Mouse (Mus musculus) erythroid progenitor cell, adult 5-6 weeks (primary cell): ENCODE measurements around the gene 4930550C14Rik. TPM values are rescaled to one million over a fixed set of nuclear protein-coding genes. Genes with fewer than 3 reads are reported as not detected.

Source experiments
- ATAC-seq: replicated peaks from 2 replicates; pipeline ENCODE4 v1.8.0; 2016; ENCODE audit warnings: moderate number of reproducible peaks, mild to moderate bottlenecking, moderate TSS enrichment, inconsistent platforms; ENCODE audit not compliant: poor library complexity, low FRiP score, severe bottlenecking
- total RNA-seq, 2 experiments: library from RNA; stranded (forward) in 1 of 2; stranded (reverse) in 1 of 2; fragments of 150-400 nt in 1 of 2; fragments of 186-747, 209-891 nt in 1 of 2; gene quantifications; 2 replicates each; pipeline versions ENCODE4 v1.2.3 to v1.2.4; 2015 to 2017; ENCODE audit warnings: low replicate concordance in 2 of 2

4930550C14Rik gene
- total RNA-seq (2015; ENCODE audit: low replicate concordance) (1.4 TPM in 1 of 2 replicates, not detected in the other), total RNA-seq (2017; ENCODE audit: low replicate concordance) (not detected in 2 replicates)

- no peak for ATAC-seq
Measured at GRCm38 (mm10) chr9:53402291-53402711, at the start of gene 4930550C14Rik. 4930550C14Rik (plus strand) TSS chr9:53402325.

DNA sequence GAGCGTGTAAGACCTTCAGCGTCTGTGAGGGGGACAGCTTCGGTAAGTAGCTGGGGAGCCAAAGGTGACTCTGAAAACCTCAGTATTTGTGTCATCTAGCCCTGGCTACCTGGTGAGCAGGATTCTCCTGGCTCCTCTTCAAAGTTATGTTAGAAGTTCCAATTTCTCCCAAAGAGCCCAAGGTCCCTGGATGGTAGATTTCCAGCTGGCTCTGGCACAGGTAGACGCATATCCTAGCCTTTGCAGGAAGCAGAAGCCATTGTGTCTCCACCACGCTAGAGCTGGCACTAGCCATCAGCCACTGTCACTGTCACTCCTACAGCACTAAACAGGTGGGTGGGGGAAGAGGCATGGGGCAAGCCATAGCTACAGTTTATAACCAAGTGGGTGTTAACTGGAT, 49.0 kb upstream of the 4930550C14Rik start:
- no peak for ATAC-seq

GRCm38 (mm10) chr9:53356219-53357155, 45.6 kb upstream of the 4930550C14Rik start:
- no peak for ATAC-seq

DNA sequence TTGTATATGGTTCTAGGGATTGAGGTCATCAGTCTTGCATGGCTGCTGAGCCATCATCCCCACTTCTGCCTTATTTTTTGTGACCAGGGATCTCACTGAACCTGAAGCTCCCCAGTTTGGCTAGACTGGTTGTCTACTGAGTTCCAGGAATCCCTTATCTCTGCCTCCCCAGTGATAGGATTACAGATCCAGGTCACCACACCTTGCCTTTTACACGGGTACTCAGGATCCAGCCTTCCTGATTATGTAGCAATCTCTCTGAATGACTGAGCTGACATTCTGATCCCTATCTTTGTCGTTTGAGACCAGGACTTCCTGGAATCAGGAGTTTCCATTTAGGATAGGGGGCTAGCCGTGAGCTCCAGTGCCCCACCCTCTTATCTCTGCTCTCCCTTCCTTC, 30.8 kb upstream of the 4930550C14Rik start:
- ATAC-seq = no peak

- no peak for ATAC-seq
Measured at GRCm38 (mm10) chr9:53375907-53376306, 26.2 kb upstream of the 4930550C14Rik start.

- ATAC-seq = 0 out of 2 replicates have a peak, but pooled peaks have one; percentile 19
Measured at GRCm38 (mm10) chr9:53376820-53377219, 25.3 kb upstream of the 4930550C14Rik start.

- no peak for ATAC-seq
Measured at GRCm38 (mm10) chr9:53377597-53377996, 24.5 kb upstream of the 4930550C14Rik start.

- no peak for ATAC-seq
Measured at GRCm38 (mm10) chr9:53378171-53378570, 24.0 kb upstream of the 4930550C14Rik start.

DNA sequence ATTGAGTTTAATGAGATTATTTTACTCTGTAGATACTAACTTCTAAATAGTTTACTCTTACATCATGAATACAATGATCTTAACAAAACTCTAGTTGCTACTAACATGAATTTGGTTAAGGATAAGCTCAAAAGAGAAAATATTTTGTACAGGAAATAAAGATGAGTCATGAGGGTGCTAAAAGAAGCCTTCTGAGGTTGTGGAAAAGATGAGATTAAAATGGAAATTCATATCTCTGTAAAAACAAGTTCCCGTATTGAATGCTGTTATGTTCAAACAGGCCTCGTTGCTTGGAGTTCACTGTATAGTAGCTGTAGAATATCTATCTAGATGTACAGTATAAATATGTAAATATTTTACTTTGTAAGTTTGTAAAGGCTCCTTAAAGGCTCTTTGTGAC, 21.5 kb upstream of the 4930550C14Rik start:
- no peak for ATAC-seq

DNA sequence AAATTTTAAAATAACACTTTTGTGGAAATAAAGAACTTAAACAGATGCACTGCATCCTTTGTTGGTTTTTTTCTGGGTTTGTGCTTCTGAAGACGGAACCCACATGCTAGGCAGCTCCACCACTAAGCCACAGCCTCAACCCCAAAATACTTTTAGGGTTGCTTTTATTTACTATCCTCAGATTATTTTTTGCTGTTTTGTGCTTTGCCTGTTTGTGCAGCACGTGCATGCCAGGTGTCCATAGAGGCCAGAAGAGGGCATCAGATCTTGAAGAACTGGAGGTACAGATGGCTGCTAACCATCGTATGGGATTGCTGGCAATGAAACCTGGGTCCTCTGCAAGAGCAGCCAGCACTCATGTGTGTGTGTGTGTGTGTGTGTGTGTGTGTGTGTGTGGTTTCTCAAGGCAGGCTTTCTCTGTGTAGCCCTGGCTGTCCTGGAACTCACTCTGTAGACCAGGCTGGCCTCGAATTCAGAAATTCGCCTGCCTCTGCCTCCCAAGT, 21.0 kb upstream of the 4930550C14Rik start:
- ATAC-seq = no peak

DNA sequence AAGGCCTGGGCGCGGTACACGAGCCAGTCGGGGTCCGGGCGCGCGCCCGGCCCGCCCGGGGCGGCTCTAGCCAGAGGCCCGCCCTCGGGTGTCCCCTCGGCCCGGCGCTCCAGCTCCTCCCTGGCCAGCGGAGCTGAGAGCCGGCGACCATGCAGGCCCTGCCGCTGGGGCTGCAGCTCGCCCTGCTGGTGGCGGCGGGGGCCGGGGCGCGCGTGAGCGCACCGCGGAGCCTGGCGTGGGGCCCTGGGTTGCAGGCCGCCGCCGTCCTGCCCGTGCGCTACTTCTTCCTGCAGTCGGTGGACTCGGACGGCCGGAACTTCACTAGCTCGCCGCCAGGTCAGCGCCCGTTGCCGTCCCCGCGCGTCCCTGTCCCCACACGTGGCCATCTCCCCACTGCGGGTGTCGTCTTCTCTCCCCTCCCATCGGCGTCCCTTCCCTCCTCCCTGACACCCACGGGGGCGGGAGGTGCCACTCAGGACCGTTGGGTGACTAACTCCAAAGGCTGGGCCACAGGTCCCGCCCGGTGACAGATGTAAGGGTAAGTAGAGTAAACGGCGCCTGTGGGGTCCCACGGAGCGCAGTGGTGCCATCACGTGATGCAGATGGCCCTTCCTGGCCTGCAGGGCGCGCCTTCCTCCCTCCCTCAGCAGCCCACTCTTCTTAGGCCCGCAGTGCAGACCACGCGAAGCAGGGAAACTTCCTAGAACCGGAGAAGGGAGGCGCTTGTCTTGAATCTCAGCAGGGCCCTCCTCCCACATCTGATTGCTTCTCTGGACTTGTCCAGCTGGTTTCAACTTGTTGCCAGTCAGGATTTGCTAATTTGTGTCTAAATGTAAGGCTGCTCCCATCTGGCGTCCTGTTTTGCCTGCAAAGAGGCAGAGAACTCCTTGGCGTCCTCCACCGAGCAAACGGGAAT, 17.9 kb upstream of the 4930550C14Rik start, which contains the start of gene Kdelc2:
TSS of gene Kdelc2 (plus strand) at position 75 of the 916 bp plus-strand sequence.
- ATAC-seq = no peak

DNA sequence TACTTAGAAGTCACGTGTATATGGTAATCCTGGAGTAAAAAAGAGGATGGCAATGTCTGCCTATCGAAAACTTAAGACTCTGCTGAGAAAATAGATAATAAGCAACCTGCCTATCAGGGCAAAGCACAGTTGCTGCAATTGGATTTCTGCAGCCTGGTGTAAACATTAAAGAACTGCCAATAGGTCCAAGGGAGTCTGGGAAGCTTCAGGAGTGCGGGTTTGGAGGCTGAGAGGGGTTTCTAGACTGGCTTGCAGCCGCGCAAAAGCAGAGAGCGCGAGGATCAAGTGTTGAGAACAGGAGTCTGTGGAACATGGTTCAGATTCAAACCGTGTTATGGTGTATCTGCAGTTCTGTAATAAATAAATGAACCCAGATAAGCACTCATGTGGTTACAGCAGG, 17.3 kb upstream of the 4930550C14Rik start:
- ATAC-seq = no peak

DNA sequence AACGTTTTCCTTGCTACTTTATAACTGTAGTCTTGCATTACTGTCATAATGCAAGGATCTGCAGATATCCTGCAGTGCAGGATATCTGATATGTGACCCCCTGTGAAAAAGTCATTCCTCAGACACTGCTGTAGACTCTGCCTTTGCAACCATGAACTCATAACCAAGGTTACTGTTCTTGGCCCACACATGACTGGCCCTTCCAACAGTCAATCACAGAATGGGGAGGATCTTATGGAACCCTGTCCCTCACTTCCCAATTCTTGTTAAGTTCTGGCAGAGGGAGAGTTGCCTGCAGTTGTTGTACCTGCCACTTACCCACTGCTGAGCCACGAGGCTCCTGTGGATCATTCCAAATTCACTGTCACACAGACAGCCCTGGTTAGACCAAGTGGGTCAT, 14.7 kb upstream of the 4930550C14Rik start:
- ATAC-seq = no peak

DNA sequence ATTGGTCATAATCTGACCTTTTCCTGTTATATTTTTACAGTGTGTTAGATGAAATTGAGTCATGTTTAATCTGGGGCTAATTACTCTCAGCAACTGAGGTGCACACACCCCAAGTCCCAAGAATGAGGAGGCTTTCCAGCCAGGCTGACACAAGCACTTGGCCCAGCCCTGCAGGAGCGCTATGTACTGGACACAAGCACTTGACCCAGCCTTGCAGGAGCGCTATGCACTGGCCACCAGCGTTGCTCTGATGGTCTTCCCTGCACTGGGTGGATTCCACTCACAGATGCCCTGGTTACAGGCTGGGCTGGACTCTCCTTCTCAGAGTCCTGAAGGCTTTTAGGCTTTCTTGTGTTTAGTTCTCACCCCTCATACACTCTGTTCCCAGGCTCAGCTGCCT, 13.0 kb upstream of the 4930550C14Rik start:
- no peak for ATAC-seq

GRCm38 (mm10) chr9:53390136-53390535, 12.0 kb upstream of the 4930550C14Rik start:
- ATAC-seq = no peak

- ATAC-seq = no peak
Measured at GRCm38 (mm10) chr9:53397685-53398387, 4.3 kb upstream of the 4930550C14Rik start.

GRCm38 (mm10) chr9:53398388-53398700, 3.8 kb upstream of the 4930550C14Rik start:
- ATAC-seq = no peak

GRCm38 (mm10) chr9:53399537-53399936, 2.6 kb upstream of the 4930550C14Rik start:
- no peak for ATAC-seq

DNA sequence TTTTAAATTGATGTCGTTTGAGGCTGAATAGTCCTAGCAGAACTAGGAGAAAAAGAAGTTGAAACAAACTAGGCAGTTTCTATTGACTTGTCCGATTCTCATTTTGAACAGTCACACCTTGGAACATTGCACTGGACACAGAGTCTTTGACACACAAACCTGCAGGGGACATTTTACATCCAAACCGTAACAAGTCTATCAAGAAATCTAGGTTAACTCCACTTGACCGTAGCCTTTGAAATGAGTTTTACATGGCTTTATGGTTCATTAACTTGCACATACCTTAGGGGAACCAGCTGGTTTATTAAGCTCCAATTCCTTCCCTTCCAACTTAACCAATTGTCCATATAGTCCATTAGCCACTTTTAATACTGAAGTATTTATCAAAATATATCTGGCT, 1.4 kb upstream of the 4930550C14Rik start:
- ATAC-seq = no peak

DNA sequence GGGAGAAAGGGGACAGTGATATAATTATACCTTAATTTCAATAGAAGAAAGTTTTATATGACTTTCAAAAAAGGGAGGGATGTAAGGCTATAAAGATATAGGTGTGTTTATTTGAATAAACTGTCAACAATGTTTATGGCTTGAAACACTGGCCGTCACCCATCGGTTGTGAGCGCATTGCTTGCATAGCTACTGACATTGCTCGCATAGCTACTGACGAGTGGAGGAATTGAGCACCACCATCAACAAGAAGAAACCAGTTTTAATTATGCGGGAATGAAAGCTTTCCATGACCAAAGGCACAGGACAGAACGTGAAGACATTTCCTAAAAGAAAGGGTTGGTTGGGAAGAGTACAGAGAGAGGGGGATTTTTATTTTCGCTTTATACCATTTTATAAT, 979 bp upstream of the 4930550C14Rik start:
- ATAC-seq = no peak
